In the genomic region with DNA sequence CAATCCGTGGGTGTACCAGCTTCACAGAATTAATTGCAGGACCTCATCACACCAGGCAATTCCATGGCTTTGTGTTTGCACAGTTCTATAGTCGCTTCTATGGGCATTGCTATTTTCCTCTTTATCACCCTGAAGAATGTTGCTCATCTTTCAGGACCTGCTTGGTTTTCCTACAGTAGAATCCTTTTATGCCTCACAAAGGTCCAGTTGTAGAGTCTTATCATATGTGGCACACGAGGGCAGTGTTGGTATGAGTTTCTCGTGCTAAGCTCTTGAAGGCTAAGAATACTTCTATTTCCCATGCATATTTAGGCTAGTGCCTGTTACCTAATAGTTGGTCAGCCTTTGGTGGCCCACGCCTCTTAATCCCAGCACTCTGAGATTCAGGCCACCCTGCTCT, we compare ENCODE assay signal across 9 mouse cellular contexts. TPM values are rescaled to one million over a fixed set of nuclear protein-coding genes. Genes with fewer than 3 reads are reported as not detected.
DNase-seq lines count a peak whose midpoint lies in the region; ATAC-seq and TF ChIP-seq lines count a peak whose summit lies in the region.
"Had no signal": no experiment of that assay in that cellular context is flagged by ENCODE, and none has a peak within 500 bp of the region (broad histone marks: within the 10 kb centered on the region; RNA-seq: fewer than 3 reads in every experiment).

No protein-coding gene starts in this region.

- H3K36me3 ChIP-seq in forebrain, embryonic 15.5 days: no peaks in the 10 kb centered on the region
- H3K36me3 ChIP-seq in liver, embryonic 15.5 days (replicated peaks): no peaks in the 10 kb centered on the region; the same call in 1 of the 2 replicates

- peak overlapping the region; percentile 91 for H3K27ac ChIP-seq in gastrocnemius, adult 2 months
- H3K27ac ChIP-seq in forebrain, embryonic 15.5 days (replicated peaks): peak overlapping the region; percentile 95
- H3K27ac ChIP-seq in liver, embryonic 15.5 days (replicated peaks): peak overlapping the region; percentile 89

- DNase-seq in gastrocnemius, adult 2 months: no peak
- DNase-seq in gastrocnemius, postnatal 10 days: no peak
- DNase-seq in CD4-positive helper T cell, adult 2 months (ENCODE audit: low read depth, low spot score): peak; percentile 17
- peak; percentile 27 for DNase-seq in telencephalon, adult 2 months (ENCODE audit: low read depth, low spot score)
- DNase-seq in ovary, postnatal 10 days (ENCODE audit: low spot score): no peak
- no peak for DNase-seq in cerebellum, adult 9-10 months

- peak overlapping the region; percentile 92 for H3K4me2 ChIP-seq in forebrain, embryonic 15.5 days (replicated peaks)
- peak overlapping the region; percentile 99 for H3K4me2 ChIP-seq in liver, embryonic 15.5 days

- peaks cover 41% of the 10 kb centered on the region for H3K4me1 ChIP-seq in forebrain, embryonic 15.5 days
- H3K4me1 ChIP-seq in liver, embryonic 15.5 days (replicated peaks): peaks cover 56% of the 10 kb centered on the region

- H3K4me3 ChIP-seq in gastrocnemius, adult 2 months: peak overlapping the region; percentile 90
- H3K4me3 ChIP-seq in forebrain, embryonic 15.5 days: peak overlapping the region; percentile 96
- H3K4me3 ChIP-seq in liver, embryonic 15.5 days (replicated peaks): peak overlapping the region; percentile 93

- no peaks in the 10 kb centered on the region for H3K9me3 ChIP-seq in forebrain, embryonic 15.5 days
- H3K9me3 ChIP-seq in liver, embryonic 15.5 days (replicated peaks): no peaks in the 10 kb centered on the region; the same call in 1 of the 2 replicates

- intact Hi-C loops in gastrocnemius, adult 2 months (cut with DNase I): no loop called here

- WGBS in forebrain, embryonic 15.5 days: 41% methylated on average over 5 of the region's 5 CpGs
- 16% methylated on average over 5 of the region's 5 CpGs for WGBS in liver, embryonic 15.5 days (ENCODE audit: insufficient replicate concordance)

- peak; percentile 14; the same call in 1 of the 2 replicates for TF ChIP-seq CTCF in gastrocnemius, adult 2 months (IDR thresholded peaks at IDR 0.05)

- ATAC-seq in forebrain, embryonic 15.5 days (replicated peaks): no peak
- no peak for ATAC-seq in liver, embryonic 15.5 days (ENCODE audit: insufficient read depth)

- peak overlapping the region; percentile 89 for H3K9ac ChIP-seq in forebrain, embryonic 15.5 days (replicated peaks)
- peak overlapping the region; percentile 86 for H3K9ac ChIP-seq in liver, embryonic 15.5 days

- H3K27me3 ChIP-seq in forebrain, embryonic 15.5 days: no peaks in the 10 kb centered on the region
- no peaks in the 10 kb centered on the region for H3K27me3 ChIP-seq in liver, embryonic 15.5 days

RNA-seq across cellular contexts. Expression of a gene that starts 0.6 kb away (rescaled TPM):
- 1 to 10 TPM; 4.5 to 5.0 TPM for total RNA-seq in gastrocnemius, adult 2 months (2021)
- 1 to 10 TPM; 4.7 to 7.7 TPM for total RNA-seq in gastrocnemius, postnatal 10 days (2021)
- 12.4 and 12.8 TPM in 2 replicates for polyA plus RNA-seq in forebrain, embryonic 15.5 days (2015; fragmentation: Nextera tagmentation; extraction: Ambion mirVana)
- polyA plus RNA-seq in liver, embryonic 15.5 days (2015; fragmentation: Nextera tagmentation; extraction: Ambion mirVana): 3.8 TPM in 2 replicates

RNA-seq across cellular contexts. Expression of a gene that starts 1.0 kb away (rescaled TPM):
- 10 to 100 TPM; 15.7 to 19.1 TPM for total RNA-seq in gastrocnemius, adult 2 months (2021)
- total RNA-seq in gastrocnemius, postnatal 10 days (2021): 10 to 100 TPM; 23.0 to 25.9 TPM
- polyA plus RNA-seq in forebrain, embryonic 15.5 days (2015; fragmentation: Nextera tagmentation; extraction: Ambion mirVana): 116 and 119 TPM in 2 replicates
- polyA plus RNA-seq in liver, embryonic 15.5 days (2015; fragmentation: Nextera tagmentation; extraction: Ambion mirVana): 35.0 and 43.4 TPM in 2 replicates

RNA-seq across cellular contexts. Expression of a gene that starts 18.8 kb away (rescaled TPM):
- not detected for total RNA-seq in gastrocnemius, adult 2 months (2021)
- total RNA-seq in gastrocnemius, postnatal 10 days (2021): not detected
- not detected in 2 replicates for polyA plus RNA-seq in forebrain, embryonic 15.5 days (2015; fragmentation: Nextera tagmentation; extraction: Ambion mirVana)
- not detected in 2 replicates for polyA plus RNA-seq in liver, embryonic 15.5 days (2015; fragmentation: Nextera tagmentation; extraction: Ambion mirVana)
- total RNA-seq: layer of hippocampus, adult 18-20 months had no signal

RNA-seq across cellular contexts. Expression of a gene that starts 20.1 kb away (rescaled TPM):
- total RNA-seq in gastrocnemius, adult 2 months (2021): not detected
- not detected for total RNA-seq in gastrocnemius, postnatal 10 days (2021)
- 0.42 and 0.45 TPM in 2 replicates for polyA plus RNA-seq in forebrain, embryonic 15.5 days (2015; fragmentation: Nextera tagmentation; extraction: Ambion mirVana)
- not detected in 2 replicates for polyA plus RNA-seq in liver, embryonic 15.5 days (2015; fragmentation: Nextera tagmentation; extraction: Ambion mirVana)
- total RNA-seq: layer of hippocampus, adult 18-20 months had no signal

RNA-seq across cellular contexts. Expression of a gene that starts 20.1 kb away (rescaled TPM):
- not detected for total RNA-seq in gastrocnemius, adult 2 months (2021)
- not detected for total RNA-seq in gastrocnemius, postnatal 10 days (2021)
- polyA plus RNA-seq in forebrain, embryonic 15.5 days (2015; fragmentation: Nextera tagmentation; extraction: Ambion mirVana): 0.24 and 0.25 TPM in 2 replicates
- not detected in 2 replicates for polyA plus RNA-seq in liver, embryonic 15.5 days (2015; fragmentation: Nextera tagmentation; extraction: Ambion mirVana)
- total RNA-seq: layer of hippocampus, adult 18-20 months had no signal

Comparison
In these comparisons a context has a peak if more than half of its experiments do, and no peak if none do; other contexts are left out.
1. DNase-seq: peak in CD4-positive helper T cell, adult 2 months (single experiment) and telencephalon, adult 2 months (single experiment); none in gastrocnemius, adult 2 months (single experiment), gastrocnemius, postnatal 10 days (single experiment), ovary, postnatal 10 days (single experiment) and cerebellum, adult 9-10 months (single experiment).
2. Peak in every context shown above with its lines, with median percentiles within 50 percentile points of each other: H3K27ac ChIP-seq and H3K4me3 ChIP-seq.